Mouse (Mus musculus) layer of hippocampus, postnatal 10 days (tissue): Measurements from ENCODE around the gene Eps15. TPM values are rescaled to one million over a fixed set of nuclear protein-coding genes. Genes with fewer than 3 reads are reported as not detected.

Experiments used
- DNase-seq, 2 experiments: peaks; one replicate each; pipeline ENCODE4 v3.0.0; 2021; ENCODE audit warnings: low spot score in 2 of 2
- long read RNA-seq: library from polyadenylated mRNA; stranded (forward); transcript quantifications from one replicate; pipeline ENCODE4 v2.0.0, GENCODE M21; 2023
- total RNA-seq, 2 experiments: library from RNA; stranded (reverse); gene quantifications; 2 replicates each; pipeline ENCODE4 v1.2.3; 2021

Gene Eps15
- total RNA-seq, result 100 to 1,000 TPM; 168 TPM
- long read RNA-seq, full-length matches to known transcripts, result 43 of 75 reads
- long read RNA-seq, partial matches to known transcripts, result 15 of 75 reads
- long read RNA-seq, other reads (novel, unspliced or antisense), result 17 of 75 reads

- peak; percentile 81 to 91 for DNase-seq
These were observed at the start of gene Eps15 for GRCm38 (mm10) chr4:109279689-109280458. TSS of gene Eps15 (plus strand) at chr4:109280268.

GRCm38 (mm10) chr4:109234185-109234584 is 45.9 kb upstream of the Eps15 start, which contains the start of gene Calr4:
TSS of gene Calr4 (plus strand) at chr4:109234485.
- DNase-seq, result no peak

GRCm38 (mm10) chr4:109234806-109235350 is 45.2 kb upstream of the Eps15 start:
- peak in 1 of 2 experiments; percentile 45 for DNase-seq

GRCm38 (mm10) chr4:109236186-109236879 is 43.7 kb upstream of the Eps15 start:
- DNase-seq, result peak in 1 of 2 experiments; percentile 25

- DNase-seq, result peak; percentile 23 to 46
These were observed 41.4 kb upstream of the Eps15 start for GRCm38 (mm10) chr4:109238428-109239268.

GRCm38 (mm10) chr4:109241221-109241620 is 38.8 kb upstream of the Eps15 start:
- no peak for DNase-seq

- no peak for DNase-seq
These were observed 38.1 kb upstream of the Eps15 start for GRCm38 (mm10) chr4:109241934-109242333.

GRCm38 (mm10) chr4:109244506-109244905 is 35.6 kb upstream of the Eps15 start:
- no peak for DNase-seq

- no peak for DNase-seq
These were observed 35.0 kb upstream of the Eps15 start for GRCm38 (mm10) chr4:109245016-109245620.

GRCm38 (mm10) chr4:109251605-109252004 is 28.5 kb upstream of the Eps15 start:
- peak in 1 of 2 experiments; percentile 22 for DNase-seq

GRCm38 (mm10) chr4:109252199-109252598 is 27.9 kb upstream of the Eps15 start:
- DNase-seq, result no peak

GRCm38 (mm10) chr4:109253664-109254151 is 26.4 kb upstream of the Eps15 start:
- no peak for DNase-seq

GRCm38 (mm10) chr4:109254511-109254910 is 25.6 kb upstream of the Eps15 start:
- DNase-seq, result no peak

GRCm38 (mm10) chr4:109255321-109255720 is 24.7 kb upstream of the Eps15 start:
- no peak for DNase-seq

- no peak for DNase-seq
These were observed 24.2 kb upstream of the Eps15 start for GRCm38 (mm10) chr4:109255727-109256417.

- DNase-seq, result no peak
These were observed 23.3 kb upstream of the Eps15 start for GRCm38 (mm10) chr4:109256791-109257190.

GRCm38 (mm10) chr4:109257639-109258038 is 22.4 kb upstream of the Eps15 start:
- no peak for DNase-seq

- no peak for DNase-seq
These were observed 18.0 kb upstream of the Eps15 start for GRCm38 (mm10) chr4:109262068-109262467.

GRCm38 (mm10) chr4:109266056-109266455 is 14.0 kb upstream of the Eps15 start:
- DNase-seq, result no peak

GRCm38 (mm10) chr4:109266744-109267143 is 13.3 kb upstream of the Eps15 start:
- DNase-seq, result no peak
